Mouse (Mus musculus) embryo, embryonic 11.5 days (tissue): ENCODE measurements at regions not wholly inside any gene's neighbourhood (a gene's known extent, or its start where the extent isn't known, plus 50 kb on each side); places are given as distances from the start of the nearest gene placed in this dataset.
"Not testable (repeated sequence)": the region's sequence is repeated elsewhere in the genome, so short reads cannot be mapped to it uniquely, and the experiment has no call there.

Experiments
- DNase-seq: peaks from one replicate; pipeline ENCODE4 v3.0.0-alpha.2; 2012; ENCODE audit warnings: low read depth, low spot score

DNA sequence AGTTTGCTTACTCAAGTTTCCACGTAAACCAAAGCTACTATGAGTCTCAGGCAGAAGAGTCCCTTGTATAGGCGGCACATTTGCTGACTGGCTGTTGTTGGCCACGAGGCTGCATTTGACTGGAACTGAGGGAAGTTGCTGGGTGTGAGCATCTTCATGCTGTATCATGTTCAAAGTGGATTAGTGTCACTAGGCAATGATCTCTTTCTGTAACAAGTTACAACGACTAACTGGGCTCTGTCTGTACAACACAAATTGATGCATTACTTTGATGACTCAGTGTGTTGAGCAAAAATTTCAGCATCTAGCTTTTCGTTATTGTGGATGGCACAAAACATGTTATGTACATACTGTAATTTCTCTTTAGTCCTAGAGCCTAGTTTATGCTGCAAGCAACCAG is 203.7 kb upstream of the P2ry1 start:
- DNase-seq = no peak

GRCm38 (mm10) chr3:60804711-60805293 is 197.8 kb upstream of the P2ry1 start:
- no peak for DNase-seq

DNA sequence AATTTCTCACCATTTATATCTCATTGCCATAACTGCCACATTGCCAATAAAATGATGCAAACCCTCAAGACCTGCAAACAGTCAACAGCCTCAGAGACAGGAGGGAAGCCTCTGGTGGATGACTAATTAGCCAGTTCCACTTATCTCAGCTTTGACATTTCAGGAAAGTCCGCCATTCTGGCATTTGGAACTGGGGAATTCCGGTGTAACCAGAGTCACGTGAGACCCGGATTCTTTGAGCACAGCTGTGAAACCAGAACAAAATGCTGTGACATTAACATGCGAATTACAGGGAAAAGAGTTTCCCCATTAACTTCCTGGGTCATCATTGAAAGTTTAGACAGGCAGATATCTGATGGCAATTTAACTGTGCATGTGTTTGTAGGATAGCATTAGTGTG is 190.7 kb upstream of the P2ry1 start:
- DNase-seq = no peak

GRCm38 (mm10) chr3:60813485-60813884 is 189.1 kb upstream of the P2ry1 start:
- DNase-seq = no peak

GRCm38 (mm10) chr3:60819684-60820281 is 182.8 kb upstream of the P2ry1 start:
- no peak for DNase-seq

DNA sequence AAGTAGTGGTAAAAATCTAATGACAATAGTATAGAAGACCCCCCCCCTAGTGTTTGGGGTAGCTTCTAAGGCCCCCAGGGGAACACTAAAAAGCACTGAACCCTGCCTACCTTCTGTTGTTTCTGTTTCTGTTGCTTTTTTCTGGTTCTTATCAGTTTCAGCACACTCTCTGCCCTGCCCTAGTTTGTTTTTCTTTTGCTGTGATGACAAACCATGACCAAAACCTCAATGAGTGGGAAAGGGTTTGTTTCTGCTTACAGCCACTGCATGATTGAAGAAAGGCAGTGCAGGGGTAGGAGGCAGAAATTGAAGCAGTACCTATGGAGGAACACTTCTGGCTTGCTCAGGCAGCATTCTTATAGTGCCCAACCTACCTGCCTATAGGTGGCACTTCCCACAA is 181.1 kb upstream of the P2ry1 start:
- no peak for DNase-seq

GRCm38 (mm10) chr3:60826759-60827158 is 175.8 kb upstream of the P2ry1 start:
- DNase-seq = no peak

GRCm38 (mm10) chr3:60832385-60832784 is 170.2 kb upstream of the P2ry1 start:
- DNase-seq = no peak

DNA sequence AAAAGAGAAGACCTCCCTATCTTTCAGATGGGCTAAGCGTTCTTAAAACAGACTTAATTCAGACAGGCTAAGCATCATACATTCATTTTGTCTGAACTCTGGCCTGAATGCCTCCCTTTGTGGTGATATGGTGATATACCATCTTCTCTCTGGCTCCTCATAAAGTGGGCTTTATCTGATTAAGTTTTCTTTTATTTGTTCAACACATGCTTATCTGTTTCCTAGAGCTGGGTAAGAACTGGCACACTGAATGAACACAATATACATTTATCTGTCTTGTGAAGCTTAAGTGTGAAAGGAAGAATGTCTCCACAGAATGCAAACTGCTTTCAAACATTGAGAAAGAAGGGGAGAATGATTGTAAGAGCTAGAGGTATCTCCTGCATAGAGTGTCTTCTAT is 160.7 kb upstream of the P2ry1 start:
- DNase-seq = no peak

GRCm38 (mm10) chr3:60845293-60845692 is 157.3 kb upstream of the P2ry1 start:
- DNase-seq = no peak

DNA sequence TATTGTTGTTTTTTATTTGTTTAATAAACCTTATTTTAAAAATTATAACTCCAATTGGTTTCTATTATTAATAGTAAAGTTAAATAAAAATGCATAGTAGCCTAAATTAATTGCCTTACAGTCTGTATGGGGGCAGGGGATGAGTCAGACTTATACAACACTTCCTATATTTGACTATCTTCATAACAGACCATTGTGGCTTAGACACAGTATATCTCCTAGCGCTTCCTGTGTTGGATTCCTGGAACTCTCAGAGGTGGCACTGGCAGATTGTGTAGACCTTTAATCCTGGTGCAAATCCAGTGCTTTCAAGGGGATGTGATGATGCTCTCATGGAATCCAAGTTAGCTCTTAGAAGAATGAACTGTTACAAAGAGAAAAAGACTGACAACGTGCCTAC is 154.2 kb upstream of the P2ry1 start:
- no peak for DNase-seq

DNA sequence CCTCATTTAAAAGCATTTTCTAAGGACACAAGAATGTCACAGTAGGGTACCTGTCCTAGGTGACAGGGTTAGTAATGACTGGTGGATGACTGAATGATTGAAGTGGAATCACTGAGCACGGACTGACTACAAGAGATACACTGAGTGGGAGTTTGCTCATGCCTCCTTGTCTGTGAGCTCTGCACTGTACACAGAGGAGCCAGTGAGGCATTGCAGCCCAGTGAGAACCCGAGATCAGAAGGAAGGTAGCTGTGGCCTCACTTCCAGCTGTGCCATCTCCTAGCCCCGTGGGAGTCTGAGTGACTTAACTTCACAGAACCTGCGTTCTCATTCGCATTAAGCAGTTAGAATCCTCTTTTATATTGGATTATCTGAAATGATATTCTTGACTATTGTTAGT is 148.8 kb upstream of the P2ry1 start:
- no peak for DNase-seq

DNA sequence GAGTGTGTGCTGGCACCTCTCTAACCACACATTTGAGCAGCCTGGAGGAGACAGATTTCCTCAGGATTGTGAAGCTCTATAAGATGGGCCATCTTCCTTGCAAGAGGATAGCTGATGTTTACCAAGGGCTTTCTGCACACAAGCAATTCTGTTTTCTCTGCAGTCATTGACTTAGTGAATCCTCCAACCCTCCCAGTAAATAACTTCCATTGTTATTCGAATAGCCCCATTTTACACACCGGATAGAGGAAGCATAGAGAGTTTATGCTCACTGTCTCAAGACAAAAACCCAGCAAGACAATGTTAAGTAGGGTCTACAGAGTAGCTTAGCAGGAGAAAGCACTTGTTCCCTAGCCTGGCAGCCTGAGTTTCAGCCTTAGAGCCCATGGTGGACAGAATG is 146.9 kb upstream of the P2ry1 start:
- DNase-seq = no peak

DNA sequence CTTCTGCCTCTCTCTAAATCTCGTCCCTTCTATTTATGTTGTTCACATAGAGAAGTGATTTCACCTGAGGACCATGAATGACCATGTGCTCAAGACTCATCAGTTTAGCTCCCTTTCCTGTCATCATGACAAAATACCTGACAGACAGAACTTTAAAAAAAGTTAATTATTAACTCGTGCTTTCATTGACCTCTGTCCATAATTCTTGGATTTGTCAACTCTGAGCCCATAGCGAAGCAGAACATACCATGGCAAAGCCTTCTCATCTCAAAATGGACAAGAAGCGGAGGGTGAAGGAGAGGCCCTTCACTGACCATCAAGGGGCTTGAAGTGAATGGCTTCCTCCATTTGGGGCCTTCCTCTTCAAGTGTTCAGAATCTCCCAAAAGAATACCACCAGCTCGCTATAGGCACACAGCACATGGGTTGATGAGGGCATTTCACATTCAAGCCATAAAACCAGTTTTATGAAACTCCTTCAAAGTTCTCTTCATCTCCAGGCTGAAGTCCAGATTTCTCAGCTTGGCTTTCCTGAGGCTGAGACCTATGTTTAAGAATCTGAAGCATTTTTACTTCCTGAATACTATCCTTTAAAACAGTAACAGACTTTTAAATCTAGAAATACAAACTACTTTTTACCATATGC is 144.0 kb upstream of the P2ry1 start:
- DNase-seq = no peak

DNA sequence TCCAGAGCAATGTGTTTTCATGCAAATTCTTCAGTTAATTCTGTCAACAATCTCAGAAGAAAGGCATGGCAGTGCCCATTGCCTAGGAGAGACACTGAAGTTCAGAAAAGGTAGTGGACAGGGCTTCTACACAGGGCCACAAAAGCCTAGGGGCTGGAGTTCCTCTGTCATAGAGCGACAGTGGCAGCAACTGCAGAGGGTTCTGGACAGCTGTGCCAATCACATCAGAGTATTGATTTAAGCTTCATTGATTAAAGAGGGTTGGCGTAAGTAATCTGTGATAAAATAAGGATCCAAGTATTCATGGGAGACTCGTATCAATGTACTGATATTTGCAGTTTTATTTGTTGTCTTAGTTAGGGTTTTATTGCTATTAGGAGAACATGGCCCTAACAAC is 143.5 kb upstream of the P2ry1 start:
- DNase-seq = no peak

GRCm38 (mm10) chr3:60876858-60877257 is 125.7 kb upstream of the P2ry1 start:
- DNase-seq = not testable (repeated sequence)

- DNase-seq = no peak
Measured at GRCm38 (mm10) chr3:60878880-60879279, 123.7 kb upstream of the P2ry1 start.

- no peak for DNase-seq
Measured at GRCm38 (mm10) chr3:60884027-60884426, 118.6 kb upstream of the P2ry1 start.

- no peak for DNase-seq
Measured at GRCm38 (mm10) chr3:60889191-60889861, 113.3 kb upstream of the P2ry1 start.

GRCm38 (mm10) chr3:60897628-60898269 is 104.8 kb upstream of the P2ry1 start:
- no peak for DNase-seq

DNA sequence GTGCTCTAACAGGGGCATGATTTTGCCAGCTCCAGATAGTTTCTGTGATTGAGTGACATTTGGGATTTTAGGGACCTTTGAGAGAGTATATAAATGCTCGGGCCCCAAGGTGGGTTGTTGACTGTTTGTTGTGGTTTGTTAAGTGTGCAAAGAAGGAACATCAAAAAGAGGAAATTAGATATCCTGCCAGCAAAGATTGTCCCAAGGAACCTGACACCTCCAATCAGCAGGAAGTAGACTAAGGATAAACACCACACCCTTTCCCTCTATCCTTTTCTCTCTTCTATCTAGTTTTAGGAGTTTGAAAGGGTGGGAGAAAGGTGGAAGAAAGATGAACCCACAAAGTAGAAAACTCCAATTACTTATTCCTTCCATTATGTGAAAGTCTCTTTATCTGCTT is 103.9 kb upstream of the P2ry1 start:
- no peak for DNase-seq

- no peak for DNase-seq
Measured at GRCm38 (mm10) chr3:60901571-60901970, 101.0 kb upstream of the P2ry1 start.
